In the genomic region with DNA sequence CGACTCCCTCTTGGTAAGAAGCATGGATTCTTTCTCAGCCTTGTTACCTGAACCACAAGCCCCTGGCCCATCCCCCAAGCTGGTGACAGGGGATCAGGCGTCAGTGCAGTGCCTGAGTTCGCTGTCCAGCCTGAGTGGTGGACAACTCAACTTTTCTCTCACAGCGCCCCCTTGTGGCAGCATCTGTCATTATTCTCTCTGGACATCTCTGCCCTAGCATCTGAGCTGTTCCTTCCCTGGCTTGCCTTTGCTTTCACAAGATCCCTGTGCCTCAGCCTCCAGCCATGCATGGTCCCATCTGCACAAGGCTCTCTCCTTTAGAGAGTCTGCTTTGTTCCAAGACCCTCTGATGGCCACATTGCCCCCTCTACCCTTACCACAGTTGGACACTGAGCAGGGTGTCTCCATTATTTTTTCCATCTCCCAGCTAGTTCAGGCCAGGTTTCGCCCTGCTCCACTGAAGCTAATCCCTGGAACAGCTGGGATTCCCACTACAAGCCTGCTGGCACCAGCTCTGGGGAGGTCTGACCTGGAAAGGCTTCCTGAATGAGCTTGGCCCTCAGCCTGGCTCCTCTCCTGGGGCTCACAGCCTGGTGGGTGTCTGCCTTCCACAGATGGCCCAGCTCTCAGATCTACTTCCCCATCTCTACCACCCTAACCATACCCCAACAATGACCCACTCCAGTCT, we compare ENCODE assay signal across 9 mouse cellular contexts. TPM values are rescaled to one million over a fixed set of nuclear protein-coding genes. Genes with fewer than 3 reads are reported as not detected.
DNase-seq lines count a peak whose midpoint lies in the region; ATAC-seq and TF ChIP-seq lines count a peak whose summit lies in the region.
"Had no signal": no experiment of that assay in that cellular context is flagged by ENCODE, and none has a peak within 500 bp of the region (broad histone marks: within the 10 kb centered on the region; RNA-seq: fewer than 3 reads in every experiment).

No protein-coding gene starts in this region.

- H3K36me3 ChIP-seq in heart, embryonic 16.5 days (ENCODE audit: control insufficient read depth, insufficient read depth): no peaks in the 10 kb centered on the region
- H3K36me3 ChIP-seq in liver, embryonic 16.5 days (ENCODE audit: control insufficient read depth, insufficient read depth): no peaks in the 10 kb centered on the region
- no peaks in the 10 kb centered on the region for H3K36me3 ChIP-seq in neural tube, embryonic 13.5 days
- H3K36me3 ChIP-seq in testis, adult 2 months (ENCODE audit: control insufficient read depth, insufficient read depth, low read length): no peaks in the 10 kb centered on the region

- TF ChIP-seq CTCF in brain, embryonic 14.5 days (IDR thresholded peaks at IDR 0.05; ENCODE audit: borderline replicate concordance, extremely low read depth, insufficient read depth, insufficient read length): peak; percentile 82
- peak; percentile 82; the same call in 1 of the 2 replicates for TF ChIP-seq CTCF in testis, adult 2 months (IDR thresholded peaks at IDR 0.05; ENCODE audit: control insufficient read depth, insufficient read depth, insufficient replicate concordance, low read depth, low read length)

- no peak overlapping the region for H3K4me2 ChIP-seq in heart, embryonic 16.5 days (ENCODE audit: low read depth, low read length)
- no peak overlapping the region for H3K4me2 ChIP-seq in liver, embryonic 16.5 days (ENCODE audit: low read depth, low read length)
- no peak overlapping the region for H3K4me2 ChIP-seq in neural tube, embryonic 13.5 days

- no peaks in the 10 kb centered on the region for H3K4me1 ChIP-seq in heart, embryonic 16.5 days (ENCODE audit: control insufficient read depth, insufficient read depth, low read length)
- H3K4me1 ChIP-seq in liver, embryonic 16.5 days (ENCODE audit: control insufficient read depth, low read depth, low read length): no peaks in the 10 kb centered on the region; the same call in 1 of the 2 replicates
- H3K4me1 ChIP-seq in neural tube, embryonic 13.5 days (replicated peaks): 0 out of 2 replicates have a peak, but pooled peaks cover 3% of the 10 kb centered on the region
- no peaks in the 10 kb centered on the region for H3K4me1 ChIP-seq in testis, adult 2 months (ENCODE audit: control insufficient read depth, insufficient read depth, low read length)

- H3K4me3 ChIP-seq in heart, embryonic 16.5 days (ENCODE audit: low read length): no peak overlapping the region
- H3K4me3 ChIP-seq in liver, embryonic 16.5 days (ENCODE audit: low read depth, low read length): no peak overlapping the region
- no peak overlapping the region for H3K4me3 ChIP-seq in neural tube, embryonic 13.5 days
- H3K4me3 ChIP-seq in testis, adult 2 months (ENCODE audit: control insufficient read depth, low read depth, low read length): no peak overlapping the region
- H3K4me3 ChIP-seq: erythroblast, embryonic 14.5 days had no signal

- H3K27me3 ChIP-seq in heart, embryonic 16.5 days (ENCODE audit: control insufficient read depth, insufficient read depth, low read length): no peaks in the 10 kb centered on the region; the same call in 1 of the 2 replicates
- no peaks in the 10 kb centered on the region for H3K27me3 ChIP-seq in liver, embryonic 16.5 days (ENCODE audit: control insufficient read depth, insufficient read depth, low read depth, low read length)
- H3K27me3 ChIP-seq in neural tube, embryonic 13.5 days: no peaks in the 10 kb centered on the region; the same call in 1 of the 2 replicates
- H3K27me3 ChIP-seq in testis, adult 2 months (ENCODE audit: control insufficient read depth, insufficient read depth, low read length): no peaks in the 10 kb centered on the region

- H3K9me3 ChIP-seq in heart, embryonic 16.5 days (replicated peaks; ENCODE audit: control insufficient read depth, low read length): no peaks in the 10 kb centered on the region
- no peaks in the 10 kb centered on the region for H3K9me3 ChIP-seq in liver, embryonic 16.5 days (replicated peaks; ENCODE audit: control insufficient read depth, low read length)
- no peaks in the 10 kb centered on the region for H3K9me3 ChIP-seq in neural tube, embryonic 13.5 days

- WGBS in heart, embryonic 16.5 days: 24% methylated on average over 5 of the region's 5 CpGs
- 32% methylated on average over 5 of the region's 5 CpGs for WGBS in liver, embryonic 16.5 days (ENCODE audit: insufficient replicate concordance)
- WGBS in neural tube, embryonic 13.5 days: 22% methylated on average over 5 of the region's 5 CpGs

- no peak for TF ChIP-seq POLR2A in brain, embryonic 14.5 days (IDR thresholded peaks at IDR 0.05; ENCODE audit: borderline replicate concordance, extremely low read depth, insufficient read depth, insufficient read length, poor library complexity, severe bottlenecking)
- TF ChIP-seq POLR2A in testis, adult 2 months (IDR thresholded peaks at IDR 0.05; ENCODE audit: control insufficient read depth, low read depth, low read length): no peak

- ATAC-seq in erythroid progenitor cell, adult 5-6 weeks (replicated peaks; ENCODE audit: low FRiP score, poor library complexity, severe bottlenecking): 0 out of 2 replicates have a peak, but pooled peaks have one; percentile 42
- ATAC-seq in heart, embryonic 16.5 days (replicated peaks; ENCODE audit: extremely low read depth, insufficient read depth, low FRiP score): peak; percentile 28; the same call in 1 of the 2 replicates
- ATAC-seq in liver, embryonic 16.5 days (ENCODE audit: low read depth): peak; percentile 72
- peak; percentile 32; the same call in 1 of the 2 replicates for ATAC-seq in neural tube, embryonic 13.5 days (ENCODE audit: low read depth)

- DNase-seq in CD8-positive naive resting alpha-beta T cell, adult 2 months (ENCODE audit: low read depth in 2 of 2, low spot score in 2 of 2): peak; percentile 33
- peak; percentile 60 for DNase-seq in brain, embryonic 14.5 days (ENCODE audit: low read depth)
- DNase-seq in kidney, postnatal 36 days: peak; percentile 73 to 93

- H3K27ac ChIP-seq in heart, embryonic 16.5 days (ENCODE audit: low read length): no peak overlapping the region
- H3K27ac ChIP-seq in liver, embryonic 16.5 days (ENCODE audit: low read length): no peak overlapping the region
- no peak overlapping the region for H3K27ac ChIP-seq in neural tube, embryonic 13.5 days (replicated peaks)
- H3K27ac ChIP-seq in testis, adult 2 months (ENCODE audit: control insufficient read depth, insufficient read depth, low read depth, low read length): no peak overlapping the region

- no peak overlapping the region for H3K9ac ChIP-seq in heart, embryonic 16.5 days (ENCODE audit: low read length)
- no peak overlapping the region for H3K9ac ChIP-seq in liver, embryonic 16.5 days (ENCODE audit: low read depth, low read length)
- no peak overlapping the region for H3K9ac ChIP-seq in neural tube, embryonic 13.5 days

RNA-seq across cellular contexts. Expression of gene Slc2a9, which starts 32.9 kb away (rescaled TPM):
- 0.28 and 0.81 TPM in 2 replicates for polyA plus RNA-seq in brain, embryonic 14.5 days (2012; rRNA removed)
- 2.9 TPM in 1 of 2 replicates, not detected in the other for total RNA-seq in erythroid progenitor cell, adult 5-6 weeks (2015; ENCODE audit: low replicate concordance)
- 0.90 TPM in 1 of 2 replicates, not detected in the other for total RNA-seq in erythroid progenitor cell, adult 5-6 weeks (2017; ENCODE audit: low replicate concordance)
- polyA plus RNA-seq in heart, embryonic 16.5 days (2015; fragmentation: Nextera tagmentation; extraction: Ambion mirVana): 0.62 and 0.64 TPM in 2 replicates
- 3.6 and 4.0 TPM in 2 replicates for polyA plus RNA-seq in liver, embryonic 16.5 days (2015; fragmentation: Nextera tagmentation; extraction: Ambion mirVana)
- 0.12 and 0.64 TPM in 2 replicates for polyA plus RNA-seq in neural tube, embryonic 13.5 days (2015; fragmentation: Nextera tagmentation; extraction: Ambion mirVana)
- polyA plus RNA-seq in testis, adult 2 months (2012; rRNA removed): 0.19 and 0.43 TPM in 2 replicates

Comparison
In these comparisons a context has a peak if more than half of its experiments do, and no peak if none do; other contexts are left out.
1. DNase-seq: peak in every context shown above with its lines; median percentile 83 in kidney, postnatal 36 days; 60 in brain, embryonic 14.5 days; 33 in CD8-positive naive resting alpha-beta T cell, adult 2 months.